Mouse (Mus musculus) embryo, embryonic 11 days (tissue): ENCODE results near the gene Myo6.
"Not testable (repeated sequence)": the region's sequence is repeated elsewhere in the genome, so short reads cannot be mapped to it uniquely, and the experiment has no call there.

Experiments
- DNase-seq: peaks from one replicate; pipeline ENCODE4 v3.0.0-alpha.2; 2015

Myo6 gene

DNA sequence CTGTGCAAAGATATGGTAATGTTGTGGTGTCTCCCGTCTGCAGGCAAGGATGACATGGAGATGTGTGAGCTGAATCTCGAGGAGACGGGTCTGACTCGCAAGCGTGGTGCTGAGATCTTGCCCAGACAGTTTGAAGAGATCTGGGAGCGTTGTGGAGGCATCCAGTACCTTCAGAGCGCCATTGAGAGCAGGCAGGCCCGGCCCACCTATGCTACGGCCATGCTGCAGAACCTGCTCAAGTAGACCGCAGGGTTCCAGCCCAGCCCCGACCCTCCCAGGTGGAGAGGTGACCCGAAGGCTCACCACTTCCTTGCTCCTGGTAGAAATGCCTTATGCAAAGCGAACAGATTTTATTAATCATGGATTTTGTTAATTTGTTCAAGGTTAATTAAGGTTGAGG lies 142.8 kb downstream of the Myo6 start:
- DNase-seq = no peak

- DNase-seq = no peak
Observed at GRCm38 (mm10) chr9:80313610-80314009, 148.8 kb downstream of the Myo6 start.

DNA sequence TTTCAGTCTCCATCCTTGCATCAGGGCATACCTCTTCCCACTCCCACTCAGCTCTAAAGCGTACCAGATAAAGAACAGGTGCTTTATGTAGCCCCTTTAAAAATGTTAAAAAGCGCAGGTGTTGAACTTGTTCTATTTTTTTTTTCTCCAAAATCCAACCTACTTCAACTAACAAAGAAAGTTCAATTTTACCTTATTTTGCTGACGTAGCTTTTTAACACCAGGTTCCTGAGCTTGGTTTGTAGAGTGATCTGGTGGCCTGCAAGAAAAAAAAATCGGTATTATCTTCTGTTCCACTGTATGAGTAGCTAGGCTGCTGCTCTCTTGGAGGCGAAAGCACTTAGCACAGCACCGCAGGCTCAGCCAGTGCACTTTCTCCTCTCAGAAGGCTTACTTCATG lies 151.1 kb downstream of the Myo6 start:
- no peak for DNase-seq

- no peak for DNase-seq
Observed at GRCm38 (mm10) chr9:80318027-80318426, 153.2 kb downstream of the Myo6 start.

- DNase-seq = not testable (repeated sequence)
Observed at GRCm38 (mm10) chr9:80321051-80321887, 156.4 kb downstream of the Myo6 start.

DNA sequence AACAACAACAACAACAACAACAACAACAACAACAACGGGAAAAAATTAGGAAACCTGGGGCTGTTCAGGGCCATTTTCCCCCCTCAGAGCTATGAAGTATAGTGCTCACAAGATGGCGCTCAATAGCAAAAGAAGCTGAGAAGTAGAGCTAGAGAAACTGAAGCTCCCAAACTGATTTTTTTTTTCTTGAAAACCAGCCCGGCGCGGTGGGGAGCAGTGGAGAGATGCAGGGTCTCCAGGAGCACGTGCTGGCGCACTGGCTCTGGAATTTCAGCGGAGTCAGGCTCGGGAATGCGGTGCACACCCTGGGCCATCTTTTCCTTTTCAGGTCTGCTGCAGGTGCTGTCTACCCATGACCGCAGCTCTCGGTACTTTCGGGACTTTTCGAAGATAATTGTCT lies 167.3 kb downstream of the Myo6 start:
- DNase-seq = peak; percentile 87

DNA sequence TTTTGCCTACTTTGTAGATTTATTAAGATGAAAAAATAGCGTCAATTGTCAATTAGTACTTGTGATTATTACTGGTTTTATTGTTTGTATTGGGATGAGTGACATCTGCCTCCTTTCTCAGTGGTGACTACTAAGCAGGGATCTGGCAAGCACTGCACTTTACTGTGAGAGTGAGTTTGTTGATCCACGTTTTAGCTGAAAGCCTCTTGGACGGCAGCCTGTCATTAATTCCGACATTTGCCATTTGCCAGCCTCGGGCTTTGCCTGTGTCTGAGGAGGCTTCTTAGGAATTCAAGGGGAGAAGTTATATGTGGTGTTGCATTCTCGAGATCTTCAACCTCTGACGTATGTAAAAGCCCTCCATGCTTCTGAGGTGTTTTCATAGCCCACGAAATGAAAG lies 168.6 kb downstream of the Myo6 start:
- peak; percentile 5 for DNase-seq

GRCm38 (mm10) chr9:80333998-80334605 lies 169.3 kb downstream of the Myo6 start:
- DNase-seq = no peak

GRCm38 (mm10) chr9:80335660-80336357 lies 171.0 kb downstream of the Myo6 start:
- DNase-seq = no peak

DNA sequence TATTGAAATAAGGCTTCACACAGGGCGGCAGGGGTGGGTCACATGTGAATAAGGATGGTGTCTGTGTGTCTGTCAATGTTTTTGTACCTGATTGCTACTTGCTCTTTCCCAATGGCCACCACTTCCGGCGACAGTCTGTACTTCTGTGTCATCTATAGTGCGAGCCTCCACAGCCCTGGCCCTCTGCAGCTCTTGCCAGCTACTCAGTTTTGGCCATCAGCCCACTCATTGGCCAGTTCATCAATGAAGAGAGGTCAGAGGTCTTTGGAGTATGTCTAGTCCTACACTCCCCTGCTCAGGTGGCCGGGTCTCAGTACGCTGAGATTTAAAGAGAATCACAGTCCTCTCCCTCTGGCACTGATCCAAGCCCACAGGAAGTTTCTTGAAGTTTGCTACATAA lies 173.2 kb downstream of the Myo6 start:
- DNase-seq = no peak

GRCm38 (mm10) chr9:80340927-80341326 lies 176.1 kb downstream of the Myo6 start:
- DNase-seq = no peak

- DNase-seq = no peak
Observed at GRCm38 (mm10) chr9:80341756-80342155, 176.9 kb downstream of the Myo6 start.

GRCm38 (mm10) chr9:80342520-80342919 lies 177.7 kb downstream of the Myo6 start:
- no peak for DNase-seq

DNA sequence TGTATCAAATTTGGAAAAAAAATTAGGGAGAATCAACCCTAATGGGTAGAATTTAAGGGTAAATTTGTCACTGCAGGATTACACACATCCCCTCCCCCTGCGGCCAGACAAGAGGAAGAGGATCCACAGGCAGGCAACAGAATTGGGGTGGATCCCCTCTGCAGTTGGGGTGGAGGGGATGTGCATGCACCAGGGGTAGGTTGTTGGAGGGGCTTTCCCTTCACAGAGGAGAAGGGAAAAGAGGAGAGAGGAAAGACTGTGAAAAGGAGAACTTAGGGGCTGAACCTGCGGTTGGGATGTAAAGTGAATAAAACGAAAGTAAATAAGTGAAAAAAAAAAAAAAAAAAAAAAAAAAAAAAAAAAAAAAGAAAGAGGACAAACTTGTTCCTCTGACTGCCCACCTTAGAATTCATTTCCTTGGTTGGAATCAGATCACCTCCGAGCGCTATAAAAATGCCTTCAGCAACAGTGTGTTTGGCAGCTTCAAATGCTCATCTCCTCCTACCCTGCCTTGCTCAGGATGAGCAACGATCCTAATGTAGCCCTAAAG lies 179.7 kb downstream of the Myo6 start:
- no peak for DNase-seq

GRCm38 (mm10) chr9:80351295-80351677 lies 186.5 kb downstream of the Myo6 start:
- no peak for DNase-seq

DNA sequence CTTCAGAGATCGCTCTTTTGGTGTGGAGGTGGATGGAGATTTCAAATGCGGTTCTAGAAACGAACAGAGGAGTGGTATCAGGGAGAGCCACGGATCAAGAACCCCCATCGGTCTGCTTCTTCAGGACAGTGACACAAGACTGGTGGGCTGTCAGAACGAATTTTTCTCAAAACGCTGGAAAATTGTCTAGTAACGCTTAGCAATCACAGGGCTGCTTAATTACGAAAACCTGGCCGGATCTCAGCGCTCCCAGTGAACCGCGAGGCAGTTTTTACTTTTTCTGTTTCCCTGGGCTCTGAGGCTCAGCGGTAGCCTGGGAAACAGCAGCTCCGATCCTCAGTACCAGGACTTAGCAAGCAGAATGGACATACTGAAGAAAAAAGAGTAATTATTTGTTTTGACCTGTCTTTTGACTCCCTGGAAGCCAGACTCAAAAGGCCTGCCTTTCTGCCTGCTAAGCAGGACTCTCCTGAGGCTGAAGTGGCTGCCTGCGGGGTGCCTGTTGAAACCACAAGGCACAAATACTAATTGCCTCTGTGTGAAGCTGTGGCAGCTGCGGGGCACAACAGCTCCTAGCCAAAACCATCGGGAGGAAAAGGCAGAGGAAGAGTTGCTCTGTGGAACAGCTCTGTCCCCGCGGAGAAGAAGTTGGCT lies 187.0 kb downstream of the Myo6 start:
- DNase-seq = peak; percentile 53

DNA sequence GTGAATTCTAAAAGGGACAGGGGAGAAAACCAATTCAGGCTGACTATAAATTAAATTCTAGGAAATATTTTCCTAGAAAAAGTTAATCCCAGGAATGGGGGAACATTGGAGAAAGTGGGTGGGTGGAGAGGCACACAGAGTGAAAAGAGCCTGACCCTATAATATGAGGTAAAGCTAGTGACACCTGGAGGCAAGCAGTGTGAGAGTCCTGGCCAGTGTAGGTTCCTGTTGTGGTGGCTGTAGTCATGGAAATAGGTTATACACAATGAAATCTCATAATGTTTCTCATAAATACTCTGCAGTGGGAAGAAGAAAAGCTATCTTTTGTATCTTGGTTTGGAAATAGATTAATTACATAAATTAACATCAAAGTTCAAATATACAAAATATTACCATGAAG lies 195.2 kb downstream of the Myo6 start:
- no peak for DNase-seq
